Mouse (Mus musculus): Measurements from ENCODE around the gene Mrgprg.

DNA sequence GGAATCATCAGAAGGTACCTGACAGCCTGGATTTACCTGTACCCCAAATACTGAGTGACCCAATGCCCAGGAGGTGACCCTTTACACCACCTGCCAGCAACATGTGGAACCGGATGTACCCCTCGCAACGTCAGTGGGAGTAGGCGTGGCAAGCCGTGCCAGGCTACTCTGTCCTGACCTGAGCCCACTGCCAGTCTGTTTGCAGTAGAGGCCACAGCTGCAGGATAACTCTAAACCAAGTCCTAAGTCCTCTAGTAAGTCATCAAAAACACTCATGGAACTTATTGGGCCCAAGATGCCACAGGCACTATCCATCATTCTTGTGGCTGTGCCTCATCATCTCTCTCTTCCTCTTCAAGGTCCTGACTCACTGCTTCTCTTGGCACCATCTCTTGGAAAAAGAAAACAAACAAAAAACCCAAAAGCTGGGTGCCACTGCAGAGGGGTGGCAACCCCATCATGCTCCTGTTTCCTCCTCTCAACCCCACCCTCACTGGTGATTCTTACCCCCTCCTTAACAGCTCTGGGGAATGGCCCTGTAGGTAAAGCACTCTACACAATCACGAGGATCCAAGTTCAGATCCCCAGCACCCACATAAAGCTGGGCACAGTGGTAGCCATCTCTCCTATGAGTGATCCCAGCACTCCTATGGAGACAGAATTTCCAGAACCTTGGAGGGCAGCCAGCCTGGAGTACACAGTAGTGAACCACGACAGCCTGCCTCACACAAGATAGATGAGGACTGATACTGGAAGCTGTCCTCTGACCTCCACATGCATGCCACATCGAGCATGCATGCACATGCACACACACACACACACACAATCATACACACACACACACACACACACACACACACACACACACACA is 34.6 kb upstream of the Mrgprg start:
- TF ChIP-seq POLR2A (IDR thresholded peaks at IDR 0.05; ENCODE audit: insufficient read depth, low read depth, low read length): no peak
- TF ChIP-seq CTCF (IDR thresholded peaks at IDR 0.05; ENCODE audit: insufficient read depth, low read depth, low read length): no peak
